Mouse (Mus musculus): Measurements from ENCODE around the gene Pmf1. TPM values are rescaled to one million over a fixed set of nuclear protein-coding genes. Genes with fewer than 3 reads are reported as not detected.

Gene Pmf1
- polyA plus RNA-seq, 1 experiment from 2014 or later: 87.0 TPM

DNA sequence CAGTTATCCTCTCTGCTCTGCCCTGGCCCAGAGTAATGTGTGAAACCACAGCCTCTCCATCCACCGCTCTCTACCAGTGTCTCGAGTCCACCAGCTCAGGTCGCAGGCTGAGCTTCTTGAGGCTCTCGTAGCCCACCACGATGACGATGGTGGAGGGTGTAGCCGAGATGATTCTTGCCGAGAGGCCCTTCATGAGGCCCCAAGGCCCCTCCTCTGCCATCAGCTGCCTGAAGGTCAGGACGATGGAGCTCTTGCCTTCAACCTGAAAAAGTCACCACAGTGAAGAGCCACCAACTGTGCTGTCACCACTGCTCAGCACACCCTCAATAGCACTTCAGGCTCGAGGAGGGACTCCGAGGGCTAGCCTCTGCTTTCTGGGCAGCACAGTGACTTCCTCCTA lies 2.5 kb upstream of the Pmf1 start:
- 89% methylated on average over 11 of the region's 11 CpGs for WGBS
- no peak overlapping the region for H3K4me2 ChIP-seq (ENCODE audit: low read depth, low read length)
- no peaks in the 10 kb centered on the region for H3K27me3 ChIP-seq (replicated peaks; ENCODE audit: control insufficient read depth, insufficient read depth, low read length)
- no peak overlapping the region for H3K4me3 ChIP-seq (ENCODE audit: low read depth, low read length)
- H3K9me3 ChIP-seq (ENCODE audit: control insufficient read depth, low read length): no peaks in the 10 kb centered on the region
- H3K4me1 ChIP-seq (ENCODE audit: control insufficient read depth, insufficient read depth, low read length): peaks cover 12% of the 10 kb centered on the region
- H3K27ac ChIP-seq (replicated peaks; ENCODE audit: low read depth, low read length): no peak overlapping the region
- no peak for DNase-seq (ENCODE audit: low spot score)
- ATAC-seq (ENCODE audit: low read depth): no peak
- H3K36me3 ChIP-seq (ENCODE audit: control insufficient read depth, insufficient read depth, low read length): peaks cover 59% of the 10 kb centered on the region
- H3K9ac ChIP-seq (ENCODE audit: low read depth, low read length): no peak overlapping the region

DNA sequence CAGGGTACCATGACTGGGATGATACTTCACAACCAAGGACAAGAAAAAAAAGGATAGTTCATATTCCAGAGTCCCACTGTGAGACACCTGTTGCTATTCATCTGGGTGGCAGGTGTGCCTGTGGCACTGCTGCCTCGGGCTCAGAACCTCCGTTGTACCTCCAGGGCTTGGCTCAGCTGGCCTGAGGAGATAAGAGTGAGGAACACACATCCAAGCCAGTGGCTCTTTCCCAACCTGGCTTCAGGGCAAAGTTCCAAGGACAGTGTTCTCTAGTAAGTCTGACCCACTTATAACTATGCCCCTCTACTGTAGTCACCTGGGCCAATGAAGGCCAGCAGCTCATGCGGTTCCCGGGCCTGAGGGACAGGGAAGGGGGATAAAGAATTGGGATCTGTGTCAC lies 1.6 kb upstream of the Pmf1 start:
- Histone ChIP-seq H3K27me3 (replicated peaks; ENCODE audit: control insufficient read depth, insufficient read depth, low read length) (no peaks in the 10 kb centered on the region), H3K36me3 (ENCODE audit: control insufficient read depth, insufficient read depth, low read length) (peaks cover 50% of the 10 kb centered on the region), H3K27ac (replicated peaks; ENCODE audit: low read depth, low read length) (no peak overlapping the region), H3K4me2 (ENCODE audit: low read depth, low read length) (no peak overlapping the region), H3K4me3 (ENCODE audit: low read depth, low read length) (no peak overlapping the region), H3K9me3 (ENCODE audit: control insufficient read depth, low read length) (no peaks in the 10 kb centered on the region), H3K9ac (ENCODE audit: low read depth, low read length) (no peak overlapping the region), H3K4me1 (ENCODE audit: control insufficient read depth, insufficient read depth, low read length) (peaks cover 12% of the 10 kb centered on the region)
- DNase-seq (ENCODE audit: low spot score) (no peak), ATAC-seq (ENCODE audit: low read depth) (no peak)
- 92% methylated on average over 4 of the region's 4 CpGs for WGBS

DNA sequence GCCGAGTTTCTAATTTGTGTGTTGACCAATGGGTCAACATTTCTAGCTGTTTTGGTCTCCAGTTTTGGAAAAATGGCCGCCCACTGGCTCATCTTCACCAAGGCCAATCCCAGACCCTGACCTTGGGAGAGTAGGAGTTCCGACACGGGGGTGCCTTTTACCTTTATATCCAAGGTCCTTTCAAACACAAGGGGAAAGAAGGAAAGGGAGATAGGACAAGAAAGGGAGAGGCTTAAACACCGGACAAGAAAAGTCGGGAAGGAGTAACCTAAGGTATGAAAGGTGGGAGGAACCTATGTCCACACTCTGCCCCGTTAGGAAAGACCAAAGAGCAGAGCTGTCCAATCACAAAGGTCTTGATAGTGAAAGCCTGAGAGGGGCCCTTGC lies 507 bp upstream of the Pmf1 start:
- H3K27me3 ChIP-seq (replicated peaks; ENCODE audit: control insufficient read depth, insufficient read depth, low read length): no peaks in the 10 kb centered on the region
- H3K4me2 ChIP-seq (ENCODE audit: low read depth, low read length): peak overlapping the region; percentile 61
- H3K9ac ChIP-seq (ENCODE audit: low read depth, low read length): peak overlapping the region; percentile 89
- peak overlapping the region; percentile 66 for H3K4me3 ChIP-seq (ENCODE audit: low read depth, low read length)
- peaks cover 12% of the 10 kb centered on the region for H3K4me1 ChIP-seq (ENCODE audit: control insufficient read depth, insufficient read depth, low read length)
- no peaks in the 10 kb centered on the region for H3K9me3 ChIP-seq (ENCODE audit: control insufficient read depth, low read length)
- ATAC-seq (ENCODE audit: low read depth) (no peak), DNase-seq (ENCODE audit: low spot score) (peak; percentile 12)
- 21% methylated on average over 7 of the region's 7 CpGs for WGBS
- H3K27ac ChIP-seq (replicated peaks; ENCODE audit: low read depth, low read length): peak overlapping the region; percentile 92
- peaks cover 39% of the 10 kb centered on the region for H3K36me3 ChIP-seq (ENCODE audit: control insufficient read depth, insufficient read depth, low read length)

DNA sequence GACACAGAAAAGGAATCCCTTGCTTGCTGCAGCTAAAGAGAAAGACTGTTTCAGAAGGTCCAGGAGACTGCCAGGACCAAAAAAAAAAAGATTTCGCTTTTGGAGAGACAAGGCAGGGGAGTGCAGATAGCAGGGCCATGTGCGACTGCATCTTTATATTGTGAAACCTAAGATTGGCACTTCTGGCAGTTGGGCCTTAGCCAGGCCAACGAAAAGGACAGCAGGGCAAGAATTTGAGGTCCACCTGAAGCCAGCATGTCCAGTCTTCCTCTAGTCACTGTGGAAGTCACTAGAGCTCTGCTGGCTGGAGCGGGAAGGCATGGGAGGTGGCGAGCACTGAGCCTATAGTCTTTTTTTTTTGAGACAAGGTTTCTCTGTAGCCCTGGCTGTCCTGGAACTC lies 1.2 kb downstream of the Pmf1 start:
- Histone ChIP-seq H3K27me3 (replicated peaks; ENCODE audit: control insufficient read depth, insufficient read depth, low read length) (no peaks in the 10 kb centered on the region), H3K4me2 (ENCODE audit: low read depth, low read length) (peak overlapping the region; percentile 61), H3K4me1 (ENCODE audit: control insufficient read depth, insufficient read depth, low read length) (peaks cover 12% of the 10 kb centered on the region), H3K27ac (replicated peaks; ENCODE audit: low read depth, low read length) (no peak overlapping the region; the same call in 1 of the 2 replicates), H3K9me3 (ENCODE audit: control insufficient read depth, low read length) (no peaks in the 10 kb centered on the region), H3K9ac (ENCODE audit: low read depth, low read length) (peak overlapping the region; percentile 89), H3K36me3 (ENCODE audit: control insufficient read depth, insufficient read depth, low read length) (peaks cover 27% of the 10 kb centered on the region), H3K4me3 (ENCODE audit: low read depth, low read length) (peak overlapping the region; percentile 66)
- WGBS: 57% methylated on average over 5 of the region's 5 CpGs
- ATAC-seq (ENCODE audit: low read depth) (no peak), DNase-seq (ENCODE audit: low spot score) (no peak)

DNA sequence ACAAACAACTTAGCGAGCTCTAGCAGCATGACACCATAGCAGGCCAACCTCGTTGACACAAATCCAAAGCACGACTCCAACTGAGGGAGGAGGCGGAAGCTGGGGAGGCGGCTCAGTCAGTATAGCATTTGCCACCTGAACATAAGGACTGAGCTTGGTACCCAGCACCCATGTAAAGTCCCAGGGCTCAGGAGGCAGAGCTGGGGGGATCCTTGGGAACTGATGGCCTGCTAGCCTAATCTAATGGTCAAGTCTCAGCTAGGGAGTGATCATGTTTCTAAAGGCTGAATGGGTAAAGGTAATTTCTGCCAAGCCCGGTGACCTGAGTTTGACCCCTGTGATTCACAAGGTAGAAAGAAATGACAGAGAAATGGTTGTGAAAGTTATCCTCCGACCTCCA lies 2.6 kb downstream of the Pmf1 start:
- peaks cover 25% of the 10 kb centered on the region for H3K36me3 ChIP-seq (ENCODE audit: control insufficient read depth, insufficient read depth, low read length)
- DNase-seq (ENCODE audit: low spot score): no peak
- ATAC-seq (ENCODE audit: low read depth): no peak
- H3K4me1 ChIP-seq (ENCODE audit: control insufficient read depth, insufficient read depth, low read length): peaks cover 12% of the 10 kb centered on the region
- H3K4me2 ChIP-seq (ENCODE audit: low read depth, low read length): no peak overlapping the region
- H3K27me3 ChIP-seq (replicated peaks; ENCODE audit: control insufficient read depth, insufficient read depth, low read length): no peaks in the 10 kb centered on the region
- H3K4me3 ChIP-seq (ENCODE audit: low read depth, low read length): no peak overlapping the region
- H3K9me3 ChIP-seq (ENCODE audit: control insufficient read depth, low read length): no peaks in the 10 kb centered on the region
- WGBS: 54% methylated on average over 7 of the region's 7 CpGs
- peak overlapping the region; percentile 16; the same call in 1 of the 2 replicates for H3K9ac ChIP-seq (ENCODE audit: low read depth, low read length)
- H3K27ac ChIP-seq (replicated peaks; ENCODE audit: low read depth, low read length): no peak overlapping the region

DNA sequence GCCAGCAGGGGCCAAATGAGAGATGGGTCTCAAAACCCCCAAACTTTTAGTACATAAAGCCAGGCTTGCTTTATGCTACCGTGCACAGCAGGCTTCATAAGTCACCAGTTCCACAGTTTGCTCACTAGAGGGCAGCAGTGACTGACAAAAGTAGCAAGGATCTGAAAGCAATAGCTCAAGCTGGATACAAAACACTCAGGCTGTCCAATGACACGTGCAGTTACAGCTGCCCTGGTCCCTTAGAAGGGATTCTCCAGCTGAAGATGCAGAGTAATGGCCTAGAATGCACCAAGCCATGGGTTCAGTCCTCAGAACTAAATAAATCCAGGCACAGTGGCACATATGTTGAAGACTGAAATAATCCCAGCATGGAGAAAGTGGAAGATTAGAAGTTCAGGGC lies 3.0 kb downstream of the Pmf1 start:
- H3K27me3 ChIP-seq (replicated peaks; ENCODE audit: control insufficient read depth, insufficient read depth, low read length): no peaks in the 10 kb centered on the region
- DNase-seq (ENCODE audit: low spot score): peak; percentile 92
- no peak overlapping the region for H3K27ac ChIP-seq (replicated peaks; ENCODE audit: low read depth, low read length)
- peak overlapping the region; percentile 16; the same call in 1 of the 2 replicates for H3K9ac ChIP-seq (ENCODE audit: low read depth, low read length)
- H3K4me2 ChIP-seq (ENCODE audit: low read depth, low read length): no peak overlapping the region
- WGBS: 2% methylated on average over 2 of the region's 2 CpGs
- no peak overlapping the region for H3K4me3 ChIP-seq (ENCODE audit: low read depth, low read length)
- no peaks in the 10 kb centered on the region for H3K9me3 ChIP-seq (ENCODE audit: control insufficient read depth, low read length)
- peaks cover 22% of the 10 kb centered on the region for H3K36me3 ChIP-seq (ENCODE audit: control insufficient read depth, insufficient read depth, low read length)
- peaks cover 12% of the 10 kb centered on the region for H3K4me1 ChIP-seq (ENCODE audit: control insufficient read depth, insufficient read depth, low read length)
- peak; percentile 12; the same call in 1 of the 2 replicates for ATAC-seq (ENCODE audit: low read depth)

DNA sequence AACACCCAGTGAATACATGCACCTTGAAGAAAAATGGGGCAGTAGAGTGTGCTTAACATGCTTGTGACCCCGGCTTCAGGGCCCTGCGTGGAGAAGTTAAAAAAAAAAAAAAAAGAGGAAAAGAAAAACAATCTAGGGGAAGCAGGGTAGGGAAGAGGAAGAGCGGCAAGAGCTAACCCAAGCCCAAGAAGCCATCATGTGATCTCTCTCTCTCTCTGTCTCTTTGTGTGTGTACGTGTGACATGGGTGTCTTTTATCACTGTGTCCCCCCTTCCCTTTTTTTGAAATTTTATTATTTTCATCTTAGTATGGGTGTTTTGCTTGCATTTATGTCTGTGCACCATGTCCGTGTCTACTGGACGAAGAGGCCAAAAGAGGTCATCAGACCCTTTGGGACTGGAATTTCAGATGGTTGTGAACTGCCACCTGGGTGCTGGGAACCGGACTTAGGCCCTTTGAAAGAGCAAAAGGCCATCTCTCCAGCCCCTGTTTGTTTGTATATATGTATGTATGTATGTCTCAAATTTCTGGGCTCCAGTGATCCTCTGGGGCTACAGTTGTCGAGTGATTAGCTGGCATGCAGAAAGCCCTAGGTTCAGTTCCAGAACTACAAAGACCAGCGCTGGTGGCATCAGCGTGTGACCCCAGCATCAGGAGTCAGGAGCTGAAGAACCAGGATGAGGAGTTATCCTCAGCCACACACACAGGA lies 6.5 kb downstream of the Pmf1 start:
- DNase-seq (ENCODE audit: low spot score) (no peak), ATAC-seq (ENCODE audit: low read depth) (no peak)
- no peak overlapping the region for H3K4me3 ChIP-seq (ENCODE audit: low read depth, low read length)
- no peak overlapping the region for H3K4me2 ChIP-seq (ENCODE audit: low read depth, low read length)
- no peaks in the 10 kb centered on the region for H3K9me3 ChIP-seq (ENCODE audit: control insufficient read depth, low read length)
- H3K36me3 ChIP-seq (ENCODE audit: control insufficient read depth, insufficient read depth, low read length): peaks cover 26% of the 10 kb centered on the region
- 89% methylated on average over 10 of the region's 10 CpGs for WGBS
- H3K9ac ChIP-seq (ENCODE audit: low read depth, low read length): no peak overlapping the region
- H3K4me1 ChIP-seq (ENCODE audit: control insufficient read depth, insufficient read depth, low read length): peaks cover 2% of the 10 kb centered on the region; the same call in 1 of the 2 replicates
- no peaks in the 10 kb centered on the region for H3K27me3 ChIP-seq (replicated peaks; ENCODE audit: control insufficient read depth, insufficient read depth, low read length)
- H3K27ac ChIP-seq (replicated peaks; ENCODE audit: low read depth, low read length): no peak overlapping the region

DNA sequence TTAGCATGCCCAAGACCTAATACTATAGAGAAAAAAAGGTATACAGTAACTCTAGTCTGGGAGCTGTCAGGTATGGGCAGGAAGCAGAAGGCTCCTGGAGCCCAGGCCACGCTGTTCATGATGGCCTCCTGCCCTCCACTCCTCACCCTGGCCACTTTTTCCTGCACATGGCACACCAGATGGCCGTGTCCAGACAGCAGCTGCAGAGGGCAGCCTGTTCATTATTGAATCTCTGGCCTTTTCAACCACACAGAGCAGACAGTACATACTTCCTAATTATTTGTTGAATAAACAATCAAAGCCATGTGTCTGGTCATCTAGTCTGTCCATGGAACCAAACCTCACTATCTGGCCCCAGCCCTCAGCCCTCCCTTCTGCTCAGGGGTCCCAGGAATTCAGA lies 11.5 kb downstream of the Pmf1 start:
- peaks cover 47% of the 10 kb centered on the region for H3K36me3 ChIP-seq (ENCODE audit: control insufficient read depth, insufficient read depth, low read length)
- no peak overlapping the region for H3K4me3 ChIP-seq (ENCODE audit: low read depth, low read length)
- ATAC-seq (ENCODE audit: low read depth): no peak
- no peak for DNase-seq (ENCODE audit: low spot score)
- no peaks in the 10 kb centered on the region for H3K9me3 ChIP-seq (ENCODE audit: control insufficient read depth, low read length)
- 89% methylated on average over 2 of the region's 2 CpGs for WGBS
- H3K27ac ChIP-seq (replicated peaks; ENCODE audit: low read depth, low read length): no peak overlapping the region
- no peak overlapping the region for H3K4me2 ChIP-seq (ENCODE audit: low read depth, low read length)
- H3K4me1 ChIP-seq (ENCODE audit: control insufficient read depth, insufficient read depth, low read length): no peaks in the 10 kb centered on the region
- no peaks in the 10 kb centered on the region for H3K27me3 ChIP-seq (replicated peaks; ENCODE audit: control insufficient read depth, insufficient read depth, low read length)
- no peak overlapping the region for H3K9ac ChIP-seq (ENCODE audit: low read depth, low read length)

DNA sequence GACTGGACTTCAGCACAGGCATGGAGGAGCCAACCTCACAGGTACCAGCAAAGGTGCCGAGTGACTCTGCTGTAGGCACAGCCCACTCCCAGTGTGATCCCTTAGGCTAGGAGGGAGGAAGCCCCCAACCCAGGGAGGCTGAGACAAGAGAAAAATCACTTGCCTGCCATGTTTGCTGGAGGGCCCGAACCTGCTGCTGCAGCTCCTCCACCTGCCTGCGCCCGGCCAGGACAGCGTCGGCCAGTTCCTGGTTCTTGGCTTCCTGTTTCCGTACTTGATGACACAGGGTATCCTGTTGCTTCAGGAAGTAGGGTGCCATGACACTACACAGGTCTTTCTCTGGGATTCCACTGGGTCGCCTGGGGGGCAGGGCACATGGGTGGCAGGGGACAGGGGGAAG lies 14.4 kb downstream of the Pmf1 start:
- Histone ChIP-seq H3K36me3 (ENCODE audit: control insufficient read depth, insufficient read depth, low read length) (0 out of 2 replicates have a peak, but pooled peaks cover 31% of the 10 kb centered on the region), H3K27me3 (replicated peaks; ENCODE audit: control insufficient read depth, insufficient read depth, low read length) (no peaks in the 10 kb centered on the region), H3K4me3 (ENCODE audit: low read depth, low read length) (no peak overlapping the region), H3K27ac (replicated peaks; ENCODE audit: low read depth, low read length) (no peak overlapping the region), H3K4me2 (ENCODE audit: low read depth, low read length) (no peak overlapping the region), H3K4me1 (ENCODE audit: control insufficient read depth, insufficient read depth, low read length) (no peaks in the 10 kb centered on the region), H3K9ac (ENCODE audit: low read depth, low read length) (no peak overlapping the region), H3K9me3 (ENCODE audit: control insufficient read depth, low read length) (no peaks in the 10 kb centered on the region)
- DNase-seq (ENCODE audit: low spot score) (no peak), ATAC-seq (ENCODE audit: low read depth) (no peak)
- WGBS: 92% methylated on average over 7 of the region's 8 CpGs

Measured in embryonic facial prominence, embryonic 14.5 days (tissue).